Mouse (Mus musculus) megakaryocyte progenitor cell, adult 5-6 weeks (primary cell): Measurements from ENCODE around the gene Enho. TPM values are rescaled to one million over a fixed set of nuclear protein-coding genes. Genes with fewer than 3 reads are reported as not detected.
"Not testable (repeated sequence)": the region's sequence is repeated elsewhere in the genome, so short reads cannot be mapped to it uniquely, and the experiment has no call there.

ENCODE experiments used
- ATAC-seq: replicated peaks from 2 replicates; pipeline ENCODE4 v1.8.0; 2016; ENCODE audit warnings: mild to moderate bottlenecking, moderate TSS enrichment, inconsistent platforms; ENCODE audit not compliant: poor library complexity
- total RNA-seq, 2 experiments: library from RNA; stranded (forward) in 1 of 2; stranded (reverse) in 1 of 2; fragments of 157-497, 149-512 nt in 1 of 2; fragments of 200-1000 nt in 1 of 2; gene quantifications; 2 replicates each; pipeline versions ENCODE4 v1.2.3 to v1.2.4; 2015 to 2017

Enho gene
- not detected in 2 replicates for total RNA-seq (2015)
- total RNA-seq (2017): not detected in 2 replicates

GRCm38 (mm10) chr4:41639913-41640507, at the start of gene Enho:
Enho (minus strand) TSS chr4:41640324.
- ATAC-seq: peak; percentile 98

- ATAC-seq: not testable (repeated sequence)
Measured at GRCm38 (mm10) chr4:41688562-41688961, 48.4 kb upstream of the Enho start.

- ATAC-seq: not testable (repeated sequence)
Measured at GRCm38 (mm10) chr4:41685882-41686492, 45.9 kb upstream of the Enho start.

- not testable (repeated sequence) for ATAC-seq
Measured at GRCm38 (mm10) chr4:41684931-41685453, 44.9 kb upstream of the Enho start.

- not testable (repeated sequence) for ATAC-seq
Measured at GRCm38 (mm10) chr4:41684131-41684930, 44.2 kb upstream of the Enho start.

GRCm38 (mm10) chr4:41683303-41683702, 43.2 kb upstream of the Enho start:
- ATAC-seq: not testable (repeated sequence)

- ATAC-seq: no peak
Measured at GRCm38 (mm10) chr4:41682789-41683188, 42.7 kb upstream of the Enho start.

GRCm38 (mm10) chr4:41681947-41682346, 41.8 kb upstream of the Enho start:
- no peak for ATAC-seq

GRCm38 (mm10) chr4:41681176-41681575, 41.1 kb upstream of the Enho start:
- no peak for ATAC-seq

- ATAC-seq: no peak
Measured at GRCm38 (mm10) chr4:41679291-41679690, 39.2 kb upstream of the Enho start.

GRCm38 (mm10) chr4:41678863-41679262, 38.7 kb upstream of the Enho start:
- no peak for ATAC-seq

GRCm38 (mm10) chr4:41677006-41677629, 37.0 kb upstream of the Enho start:
- ATAC-seq: no peak

- ATAC-seq: peak; percentile 24; the same call in 1 of the 2 replicates
Measured at GRCm38 (mm10) chr4:41676248-41677005, 36.3 kb upstream of the Enho start.

GRCm38 (mm10) chr4:41673186-41673585, 33.1 kb upstream of the Enho start:
- ATAC-seq: no peak

GRCm38 (mm10) chr4:41672522-41672963, 32.4 kb upstream of the Enho start:
- ATAC-seq: no peak

- ATAC-seq: no peak
Measured at GRCm38 (mm10) chr4:41671963-41672480, 31.9 kb upstream of the Enho start.

GRCm38 (mm10) chr4:41671500-41671899, 31.4 kb upstream of the Enho start:
- no peak for ATAC-seq

- no peak for ATAC-seq
Measured at GRCm38 (mm10) chr4:41670836-41671235, 30.7 kb upstream of the Enho start.

GRCm38 (mm10) chr4:41666646-41667045, 26.5 kb upstream of the Enho start:
- no peak for ATAC-seq
